Mouse (Mus musculus): ENCODE results near the gene Tfr2. TPM values are rescaled to one million over a fixed set of nuclear protein-coding genes. Genes with fewer than 3 reads are reported as not detected.
"Not testable (repeated sequence)": the region's sequence is repeated elsewhere in the genome, so short reads cannot be mapped to it uniquely, and the experiment has no call there.

Gene Tfr2
- polyA plus RNA-seq, 1 experiment from 2014 or later, result 0.99 TPM

- H3K27ac ChIP-seq, result peak overlapping the region; percentile 96
- H3K4me3 ChIP-seq (replicated peaks), result peak overlapping the region; percentile 43
- peak; percentile 67 for ATAC-seq (replicated peaks; ENCODE audit: low FRiP score)
- no peaks in the 10 kb centered on the region for H3K27me3 ChIP-seq
- no peaks in the 10 kb centered on the region for H3K9me3 ChIP-seq (replicated peaks)
- H3K4me2 ChIP-seq, result peak overlapping the region; percentile 56
- 3% methylated on average over 6 of the region's 6 CpGs for WGBS
- peak overlapping the region; percentile 31 for H3K9ac ChIP-seq
- H3K36me3 ChIP-seq, result peaks cover 12% of the 10 kb centered on the region
- H3K4me1 ChIP-seq, result peaks cover 62% of the 10 kb centered on the region
These were observed 41.6 kb downstream of the Tfr2 start for GRCm38 (mm10) chr5:137611245-137611602.

- no peaks in the 10 kb centered on the region for H3K36me3 ChIP-seq
- ATAC-seq (replicated peaks; ENCODE audit: low FRiP score), result no peak
- 70% methylated on average over 5 of the region's 5 CpGs for WGBS
- no peak overlapping the region for H3K4me3 ChIP-seq (replicated peaks)
- no peak overlapping the region for H3K9ac ChIP-seq
- H3K27ac ChIP-seq, result peak overlapping the region; percentile 56; the same call in 1 of the 2 replicates
- H3K9me3 ChIP-seq (replicated peaks), result no peaks in the 10 kb centered on the region
- no peak overlapping the region for H3K4me2 ChIP-seq
- H3K4me1 ChIP-seq, result peaks cover 57% of the 10 kb centered on the region
- 0 out of 2 replicates have a peak, but pooled peaks cover 4% of the 10 kb centered on the region for H3K27me3 ChIP-seq
These were observed 43.4 kb downstream of the Tfr2 start for GRCm38 (mm10) chr5:137613076-137613475.

GRCm38 (mm10) chr5:137613550-137613949 is 43.9 kb downstream of the Tfr2 start, which contains the start of gene Pcolce:
Gene Pcolce, minus strand, starts transcription at chr5:137613784.
- Histone ChIP-seq H3K27ac (peak within 1 kb of the TSS; percentile 56; the same call in 1 of the 2 replicates), H3K9me3 (replicated peaks) (no peaks in the 10 kb centered on the region), H3K27me3 (0 out of 2 replicates have a peak, but pooled peaks cover 4% of the 10 kb centered on the region), H3K9ac (no peak within 1 kb of the TSS), H3K36me3 (no peaks in the 10 kb centered on the region), H3K4me2 (no peak within 1 kb of the TSS), H3K4me3 (replicated peaks) (no peak within 1 kb of the TSS), H3K4me1 (peaks cover 53% of the 10 kb centered on the region)
- WGBS, result 22% methylated on average over 11 of the region's 11 CpGs
- ATAC-seq (replicated peaks; ENCODE audit: low FRiP score), result no peak

- WGBS, result 94% methylated on average over 2 of the region's 2 CpGs
- peaks cover 40% of the 10 kb centered on the region for H3K4me1 ChIP-seq
- H3K4me2 ChIP-seq; H3K9me3 ChIP-seq (replicated peaks); ATAC-seq (replicated peaks; ENCODE audit: low FRiP score); H3K36me3 ChIP-seq; H3K27me3 ChIP-seq; H3K9ac ChIP-seq; H3K4me3 ChIP-seq (replicated peaks); H3K27ac ChIP-seq: not testable (repeated sequence)
These were observed 45.3 kb downstream of the Tfr2 start for GRCm38 (mm10) chr5:137614921-137615320.

- H3K4me1 ChIP-seq, result peaks cover 36% of the 10 kb centered on the region
- H3K9me3 ChIP-seq (replicated peaks), result no peaks in the 10 kb centered on the region
- H3K36me3 ChIP-seq, result no peaks in the 10 kb centered on the region
- 89% methylated on average over 7 of the region's 7 CpGs for WGBS
- 0 out of 2 replicates have a peak, but pooled peaks cover 4% of the 10 kb centered on the region for H3K27me3 ChIP-seq
- H3K4me3 ChIP-seq (replicated peaks), result no peak overlapping the region
- H3K27ac ChIP-seq, result no peak overlapping the region
- H3K4me2 ChIP-seq, result no peak overlapping the region
- ATAC-seq (replicated peaks; ENCODE audit: low FRiP score), result no peak
- no peak overlapping the region for H3K9ac ChIP-seq
These were observed 45.7 kb downstream of the Tfr2 start for GRCm38 (mm10) chr5:137615347-137615746.

GRCm38 (mm10) chr5:137623937-137624530 is 54.4 kb downstream of the Tfr2 start:
- Histone ChIP-seq H3K27me3 (no peaks in the 10 kb centered on the region), H3K9me3 (replicated peaks) (no peaks in the 10 kb centered on the region), H3K27ac (no peak overlapping the region), H3K4me2 (no peak overlapping the region), H3K4me1 (peaks cover 18% of the 10 kb centered on the region), H3K36me3 (no peaks in the 10 kb centered on the region), H3K9ac (no peak overlapping the region), H3K4me3 (replicated peaks) (no peak overlapping the region)
- no peak for ATAC-seq (replicated peaks; ENCODE audit: low FRiP score)
- 85% methylated on average over 11 of the region's 11 CpGs for WGBS

- Histone ChIP-seq H3K9me3 (replicated peaks) (no peaks in the 10 kb centered on the region), H3K4me2 (peak overlapping the region; percentile 79), H3K4me3 (replicated peaks) (peak overlapping the region; percentile 82), H3K4me1 (peaks cover 53% of the 10 kb centered on the region), H3K27ac (peak overlapping the region; percentile 94), H3K27me3 (no peaks in the 10 kb centered on the region), H3K9ac (peak overlapping the region; percentile 59), H3K36me3 (peaks cover 7% of the 10 kb centered on the region)
- under 1% methylated on average over 9 of the region's 9 CpGs for WGBS
- no peak for ATAC-seq (replicated peaks; ENCODE audit: low FRiP score)
These were observed 58.4 kb downstream of the Tfr2 start for GRCm38 (mm10) chr5:137627991-137628390.

GRCm38 (mm10) chr5:137628498-137629305 is 59.1 kb downstream of the Tfr2 start, which contains the start of the genes Fbxo24, Lrch4 and Gm20605:
Gene Fbxo24, minus strand, starts transcription at chr5:137629002.
Gene Lrch4, plus strand, starts transcription at chr5:137629121.
Gene Gm20605, plus strand, starts transcription at chr5:137629175.
- Histone ChIP-seq H3K27me3 (no peaks in the 10 kb centered on the region), H3K4me3 (replicated peaks) (peak within 1 kb of the TSS; percentile 82), H3K9me3 (replicated peaks) (no peaks in the 10 kb centered on the region), H3K4me2 (peak within 1 kb of the TSS; percentile 79), H3K27ac (peak within 1 kb of the TSS; percentile 99), H3K36me3 (peaks cover 13% of the 10 kb centered on the region), H3K9ac (peak within 1 kb of the TSS; percentile 80), H3K4me1 (peaks cover 60% of the 10 kb centered on the region)
- peak; percentile 96 for ATAC-seq (replicated peaks; ENCODE audit: low FRiP score)
- 0% methylated on average over 46 of the region's 46 CpGs for WGBS

- Histone ChIP-seq H3K27me3 (no peaks in the 10 kb centered on the region), H3K9ac (peak overlapping the region; percentile 80), H3K36me3 (peaks cover 20% of the 10 kb centered on the region), H3K4me2 (peak overlapping the region; percentile 76), H3K4me1 (peaks cover 62% of the 10 kb centered on the region), H3K27ac (peak overlapping the region; percentile 99), H3K9me3 (replicated peaks) (no peaks in the 10 kb centered on the region), H3K4me3 (replicated peaks) (peak overlapping the region; percentile 82)
- 0% methylated on average over 23 of the region's 23 CpGs for WGBS
- peak; percentile 60 for ATAC-seq (replicated peaks; ENCODE audit: low FRiP score)
These were observed 59.7 kb downstream of the Tfr2 start for GRCm38 (mm10) chr5:137629306-137629721.

- Histone ChIP-seq H3K4me2 (peak overlapping the region; percentile 76), H3K27me3 (no peaks in the 10 kb centered on the region), H3K36me3 (peaks cover 26% of the 10 kb centered on the region), H3K27ac (peak overlapping the region; percentile 99), H3K4me1 (peaks cover 58% of the 10 kb centered on the region), H3K9ac (peak overlapping the region; percentile 80), H3K9me3 (replicated peaks) (no peaks in the 10 kb centered on the region), H3K4me3 (replicated peaks) (peak overlapping the region; percentile 82)
- ATAC-seq (replicated peaks; ENCODE audit: low FRiP score), result peak; percentile 19
- 7% methylated on average over 6 of the region's 6 CpGs for WGBS
These were observed 60.4 kb downstream of the Tfr2 start for GRCm38 (mm10) chr5:137629906-137630545.

GRCm38 (mm10) chr5:137630602-137631001 is 61.0 kb downstream of the Tfr2 start:
- H3K9me3 ChIP-seq (replicated peaks), result no peaks in the 10 kb centered on the region
- H3K4me1 ChIP-seq, result peaks cover 56% of the 10 kb centered on the region
- ATAC-seq (replicated peaks; ENCODE audit: low FRiP score), result peak; percentile 7; the same call in 1 of the 2 replicates
- H3K27ac ChIP-seq, result peak overlapping the region; percentile 99
- WGBS, result 6% methylated on average over 3 of the region's 3 CpGs
- peaks cover 32% of the 10 kb centered on the region for H3K36me3 ChIP-seq
- peak overlapping the region; percentile 82 for H3K4me3 ChIP-seq (replicated peaks)
- H3K4me2 ChIP-seq, result peak overlapping the region; percentile 76
- H3K27me3 ChIP-seq, result no peaks in the 10 kb centered on the region
- peak overlapping the region; percentile 80 for H3K9ac ChIP-seq
